Comparison of ENCODE assay signal across 12 mouse cellular contexts in genomic region chr13:14015609-14016008, GRCm38 (mm10).
"Had no signal": no experiment of that assay in that cellular context is flagged by ENCODE, and none has a peak within 500 bp of the region (broad histone marks: within the 10 kb centered on the region; RNA-seq: fewer than 3 reads in every experiment).

No protein-coding gene starts in this region.

- DNase-seq: retina, postnatal 1 day; right cerebral cortex, adult 18-20 months; right cerebral cortex, postnatal 14 days; right cerebral cortex, postnatal 25 days; right cerebral cortex, postnatal 4 days; spleen, adult 18-20 months; thymus, adult 18-20 months; thymus, adult 2 months; thymus, postnatal 14 days; thymus, postnatal 25 days; thymus, postnatal 36 days; thymus, postnatal 4 days had no signal
